Mouse (Mus musculus): ENCODE data around the gene Actl6a. TPM values are rescaled to one million over a fixed set of nuclear protein-coding genes. Genes with fewer than 3 reads are reported as not detected.

Gene Actl6a
- polyA plus RNA-seq, 1 experiment from 2014 or later = 235 TPM

Other genes with a start within 250 kb of the Actl6a start
- 0.12 TPM in 1 of 2 replicates, not detected in the other for gene Kcnmb3, start 214.1 kb upstream of the Actl6a start, polyA plus RNA-seq (2014; fragmentation: Nextera tagmentation; extraction: Ambion mirVana)
- 48.0 and 48.1 TPM in 2 replicates for gene Zfp639, start 196.0 kb upstream of the Actl6a start, polyA plus RNA-seq (2014; fragmentation: Nextera tagmentation; extraction: Ambion mirVana)
- gene Mfn1, start 176.8 kb upstream of the Actl6a start, polyA plus RNA-seq (2014; fragmentation: Nextera tagmentation; extraction: Ambion mirVana) = 31.0 and 39.5 TPM in 2 replicates
- 49.9 and 56.2 TPM in 2 replicates for gene Gnb4, start 89.7 kb upstream of the Actl6a start, polyA plus RNA-seq (2014; fragmentation: Nextera tagmentation; extraction: Ambion mirVana)
- 322 and 328 TPM in 2 replicates for gene Ndufb5, start 30.7 kb downstream of the Actl6a start, polyA plus RNA-seq (2014; fragmentation: Nextera tagmentation; extraction: Ambion mirVana)
- 45.7 and 45.8 TPM in 2 replicates for gene Mrpl47, start 31.3 kb downstream of the Actl6a start, polyA plus RNA-seq (2014; fragmentation: Nextera tagmentation; extraction: Ambion mirVana)
- gene Usp13, start 111.2 kb downstream of the Actl6a start, polyA plus RNA-seq (2014; fragmentation: Nextera tagmentation; extraction: Ambion mirVana) = 5.5 and 6.9 TPM in 2 replicates

Data from hindbrain, embryonic 11.5 days (tissue).